Mouse (Mus musculus) stomach, postnatal 0 days (tissue): ENCODE measurements at regions not wholly inside any gene's neighbourhood (a gene's known extent, or its start where the extent isn't known, plus 50 kb on each side); places are given as distances from the start of the nearest gene placed in this dataset.

Source experiments
- ATAC-seq: fragments of 200-750 bp; cut with Nextera tagmentation; 2 replicates; pipeline ENCODE4 v1.8.0; 2017; ENCODE audit not compliant: low FRiP score, low TSS enrichment
- DNase-seq: peaks from one replicate; pipeline ENCODE4 v3.0.0-alpha.2; 2016; ENCODE audit warnings: low spot score
- H3K27ac ChIP-seq: fragments of 300-500 bp; sonication (generic); replicated peaks from 2 replicates; pipeline ENCODE4 v1.5.1; 2014; ENCODE audit warnings: mild to moderate bottlenecking, control low read depth
- H3K27me3 ChIP-seq: fragments of 300-500 bp; sonication (generic); 2 replicates; pipeline ENCODE4 v1.6.1; 2014; ENCODE audit warnings: low read length; ENCODE audit not compliant: control insufficient read depth, insufficient read depth
- H3K36me3 ChIP-seq: fragments of 300-500 bp; sonication (generic); 2 replicates; pipeline ENCODE4 v1.6.1; 2014; ENCODE audit warnings: low read length, mixed read lengths; ENCODE audit not compliant: control insufficient read depth, insufficient read depth
- H3K4me1 ChIP-seq: fragments of 300-500 bp; sonication (generic); replicated peaks from 2 replicates; pipeline ENCODE4 v1.6.1; 2014; ENCODE audit warnings: antibody characterized with exemption; ENCODE audit not compliant: control insufficient read depth, insufficient read depth
- H3K4me2 ChIP-seq: fragments of 300-500 bp; sonication (generic); replicated peaks from 2 replicates; pipeline ENCODE4 v1.6.1; 2014; ENCODE audit warnings: low read depth, mild to moderate bottlenecking, control low read depth, moderate library complexity
- H3K4me3 ChIP-seq: fragments of 300-500 bp; sonication (generic); 2 replicates; pipeline ENCODE4 v1.5.1; 2014; ENCODE audit warnings: low read depth, low read length, control low read depth
- H3K9ac ChIP-seq: fragments of 300-500 bp; sonication (generic); 2 replicates; pipeline ENCODE4 v1.6.1; 2014; ENCODE audit warnings: mild to moderate bottlenecking, low read length, control low read depth, mixed read lengths
- H3K9me3 ChIP-seq: fragments of 300-500 bp; sonication (generic); 2 replicates; pipeline ENCODE4 v1.6.1; 2016; ENCODE audit warnings: low read length; ENCODE audit not compliant: control insufficient read depth
- CTCF ChIP-seq: IDR thresholded peaks from 2 replicates; pipeline ENCODE4 v1.5.1; 2016; ENCODE audit warnings: antibody characterized with exemption, low read depth, mild to moderate bottlenecking, moderate library complexity
- EP300 ChIP-seq: optimal IDR thresholded peaks from 2 replicates; pipeline ENCODE3; 2016; ENCODE audit warnings: antibody characterized with exemption
- WGBS: fragments of 180-500 bp; shearing (Covaris S2); extraction: QIAGEN DNeasy Blood & Tissue Kit; methylation state at CpG from one replicate; pipeline ENCODE4 v1.1.7; 2014; 5-methylcytosine and 5-hydroxymethylcytosine counted together

- TF ChIP-seq EP300: no peak
- TF ChIP-seq CTCF: 0 out of 2 replicates have a peak, but pooled peaks have one; percentile 9
- no peaks in the 10 kb centered on the region for H3K27me3 ChIP-seq
- WGBS: 53% methylated on average over 5 of the region's 5 CpGs
These were observed 138.1 kb upstream of the Slit3 start for GRCm38 (mm10) chr11:34982775-34983457.

GRCm38 (mm10) chr11:34980210-34980609 is 140.8 kb upstream of the Slit3 start:
- H3K9me3 ChIP-seq: no peaks in the 10 kb centered on the region
- no peak for DNase-seq
- 67% methylated on average over 1 of the region's 1 CpGs for WGBS
- TF ChIP-seq CTCF (no peak), EP300 (no peak)
- H3K36me3 ChIP-seq: no peaks in the 10 kb centered on the region
- no peak overlapping the region for H3K9ac ChIP-seq
- ATAC-seq: no peak; the same call in 1 of the 2 replicates
- no peaks in the 10 kb centered on the region for H3K4me1 ChIP-seq
- no peak overlapping the region for H3K4me2 ChIP-seq
- no peak overlapping the region for H3K4me3 ChIP-seq
- no peak overlapping the region for H3K27ac ChIP-seq
- no peaks in the 10 kb centered on the region for H3K27me3 ChIP-seq

More at GRCm38 (mm10) chr11:34982775-34983457, 138.1 kb upstream of the Slit3 start:
- Histone ChIP-seq H3K4me3 (no peak overlapping the region), H3K36me3 (no peaks in the 10 kb centered on the region), H3K4me2 (no peak overlapping the region), H3K27ac (no peak overlapping the region), H3K4me1 (no peaks in the 10 kb centered on the region), H3K9me3 (no peaks in the 10 kb centered on the region), H3K9ac (no peak overlapping the region)
- no peak for DNase-seq
- ATAC-seq: peak; percentile 35

GRCm38 (mm10) chr11:34977861-34978260 is 143.2 kb upstream of the Slit3 start:
- Histone ChIP-seq H3K27ac (no peak overlapping the region), H3K4me3 (no peak overlapping the region), H3K36me3 (no peaks in the 10 kb centered on the region), H3K4me2 (no peak overlapping the region), H3K27me3 (no peaks in the 10 kb centered on the region), H3K9ac (no peak overlapping the region), H3K9me3 (no peaks in the 10 kb centered on the region), H3K4me1 (no peaks in the 10 kb centered on the region; the same call in none of the 2 replicates)
- WGBS: 45% methylated on average over 7 of the region's 7 CpGs
- TF ChIP-seq CTCF: no peak
- no peak for TF ChIP-seq EP300
- no peak for ATAC-seq
- DNase-seq: no peak

DNA sequence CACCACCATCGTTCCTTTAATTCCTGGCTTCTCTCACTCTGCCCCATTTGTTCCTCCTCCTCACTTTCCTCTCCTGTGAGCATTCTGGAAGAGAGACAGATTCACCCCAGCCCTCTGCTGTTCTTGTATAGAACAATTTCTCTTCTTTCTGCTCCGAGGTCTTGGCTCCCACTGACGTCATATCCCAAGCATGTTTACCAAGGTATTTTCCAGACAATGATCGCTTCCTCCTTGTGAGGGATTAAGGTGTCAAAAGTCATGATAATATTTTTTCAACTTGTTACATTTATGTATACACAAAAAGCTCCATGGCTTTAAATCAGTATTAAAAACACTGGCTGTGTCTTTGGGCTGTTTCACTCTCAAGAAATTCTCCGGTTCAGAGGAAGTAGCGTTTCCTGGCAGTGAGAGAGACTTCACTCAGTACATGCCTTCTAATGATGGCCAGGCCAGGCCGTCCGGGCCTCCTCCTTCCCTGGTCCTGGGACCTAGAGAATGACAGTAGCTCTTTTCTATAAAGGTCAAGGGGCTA is 142.4 kb upstream of the Spdl1 start:
- ATAC-seq: peak; percentile 64; the same call in 1 of the 2 replicates

GRCm38 (mm10) chr11:34973467-34973921 is 140.1 kb upstream of the Spdl1 start:
- TF ChIP-seq CTCF (no peak), EP300 (no peak)
- 34% methylated on average over 1 of the region's 1 CpGs for WGBS
- no peaks in the 10 kb centered on the region; the same call in none of the 2 replicates for H3K4me1 ChIP-seq
- no peaks in the 10 kb centered on the region for H3K27me3 ChIP-seq
- H3K9ac ChIP-seq: no peak overlapping the region
- peak; percentile 35; the same call in 1 of the 2 replicates for ATAC-seq
- H3K9me3 ChIP-seq: no peaks in the 10 kb centered on the region
- H3K36me3 ChIP-seq: no peaks in the 10 kb centered on the region
- no peak overlapping the region for H3K4me2 ChIP-seq
- H3K4me3 ChIP-seq: no peak overlapping the region
- no peak overlapping the region for H3K27ac ChIP-seq
- no peak for DNase-seq

More for the DNA sequence above, 142.4 kb upstream of the Spdl1 start:
- H3K27me3 ChIP-seq: no peaks in the 10 kb centered on the region
- no peaks in the 10 kb centered on the region for H3K36me3 ChIP-seq
- 13% methylated on average over 8 of the region's 8 CpGs for WGBS
- no peak overlapping the region for H3K27ac ChIP-seq
- H3K4me3 ChIP-seq: no peak overlapping the region
- no peak for DNase-seq
- H3K9me3 ChIP-seq: no peaks in the 10 kb centered on the region
- no peak overlapping the region for H3K9ac ChIP-seq
- H3K4me1 ChIP-seq: no peaks in the 10 kb centered on the region; the same call in none of the 2 replicates
- H3K4me2 ChIP-seq: no peak overlapping the region
- peak; percentile 22 for TF ChIP-seq CTCF
- TF ChIP-seq EP300: peak; percentile 61

DNA sequence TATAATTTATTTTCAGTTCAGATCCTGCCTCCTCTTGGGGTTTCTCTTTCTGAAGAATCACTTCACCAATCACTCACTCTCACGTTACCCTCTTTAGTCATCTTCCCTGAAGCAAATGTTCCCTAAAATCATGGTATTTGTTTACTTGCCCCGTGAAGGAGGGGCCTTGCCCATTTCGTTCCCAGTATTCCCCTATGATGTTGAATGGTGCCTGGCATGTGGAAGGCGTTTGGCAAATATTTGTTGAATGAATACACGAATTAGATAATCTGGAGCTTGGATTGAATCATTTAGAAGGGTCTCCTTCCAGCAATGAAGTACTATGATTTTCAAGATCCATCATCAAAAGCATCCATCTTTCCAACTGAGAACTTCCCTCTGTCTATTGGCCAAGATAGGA is 139.6 kb upstream of the Spdl1 start:
- 34% methylated on average over 5 of the region's 5 CpGs for WGBS
- DNase-seq: no peak
- H3K9ac ChIP-seq: no peak overlapping the region
- no peaks in the 10 kb centered on the region; the same call in none of the 2 replicates for H3K4me1 ChIP-seq
- no peak for ATAC-seq
- no peaks in the 10 kb centered on the region for H3K9me3 ChIP-seq
- H3K27ac ChIP-seq: no peak overlapping the region
- H3K4me3 ChIP-seq: no peak overlapping the region
- H3K36me3 ChIP-seq: no peaks in the 10 kb centered on the region
- H3K4me2 ChIP-seq: no peak overlapping the region
- H3K27me3 ChIP-seq: no peaks in the 10 kb centered on the region
- TF ChIP-seq CTCF (no peak), EP300 (no peak)
